Mouse (Mus musculus): Measurements from ENCODE around the gene Gpr88. TPM values are rescaled to one million over a fixed set of nuclear protein-coding genes. Genes with fewer than 3 reads are reported as not detected.

The Gpr88 gene
- total and polyA plus RNA-seq, 3 experiments, result 0.16 TPM; not detected in 2

GRCm38 (mm10) chr3:116236856-116237255 lies 16.4 kb downstream of the Gpr88 start:
- TF ChIP-seq GATA1 (IDR thresholded peaks at IDR 0.05; ENCODE audit: borderline replicate concordance, low read length) (no peak), CTCF (IDR thresholded peaks at IDR 0.05; ENCODE audit: low read depth, low read length) (no peak), POLR2AphosphoS5 (IDR thresholded peaks at IDR 0.05; ENCODE audit: insufficient replicate concordance, low read depth, low read length) (no peak), TAL1 (conservative IDR thresholded peaks at IDR 0.05; ENCODE audit: low read depth, low read length) (no peak), GATA2 (IDR thresholded peaks at IDR 0.05; ENCODE audit: borderline replicate concordance, low read depth, low read length) (no peak)
- Histone ChIP-seq H3K36me3 (replicated peaks) (no peaks in the 10 kb centered on the region), H3K4me3 (ENCODE audit: low read depth, low read length) (no peak overlapping the region), H3K4me1 (ENCODE audit: insufficient read depth, low read depth, low read length) (no peaks in the 10 kb centered on the region), H3K27me3 (ENCODE audit: insufficient read depth, low read length) (peaks cover 14% of the 10 kb centered on the region), H3K9me3 (replicated peaks) (no peaks in the 10 kb centered on the region)
- DNase-seq (ENCODE audit: low spot score) (no peak), ATAC-seq (ENCODE audit: extremely low read depth, insufficient number of reproducible peaks, low FRiP score, poor library complexity, severe bottlenecking) (no peak)

- Histone ChIP-seq H3K27me3 (ENCODE audit: insufficient read depth, low read length) (peaks cover 14% of the 10 kb centered on the region), H3K4me3 (ENCODE audit: low read depth, low read length) (no peak overlapping the region), H3K9me3 (replicated peaks) (no peaks in the 10 kb centered on the region), H3K4me1 (ENCODE audit: insufficient read depth, low read depth, low read length) (no peaks in the 10 kb centered on the region), H3K36me3 (replicated peaks) (no peaks in the 10 kb centered on the region)
- TF ChIP-seq CTCF (IDR thresholded peaks at IDR 0.05; ENCODE audit: low read depth, low read length) (no peak), GATA2 (IDR thresholded peaks at IDR 0.05; ENCODE audit: borderline replicate concordance, low read depth, low read length) (no peak), TAL1 (conservative IDR thresholded peaks at IDR 0.05; ENCODE audit: low read depth, low read length) (no peak), POLR2AphosphoS5 (IDR thresholded peaks at IDR 0.05; ENCODE audit: insufficient replicate concordance, low read depth, low read length) (no peak)
- ATAC-seq (ENCODE audit: extremely low read depth, insufficient number of reproducible peaks, low FRiP score, poor library complexity, severe bottlenecking) (no peak), DNase-seq (ENCODE audit: low spot score) (no peak)
Observed at GRCm38 (mm10) chr3:116233515-116233914, 19.8 kb downstream of the Gpr88 start.

GRCm38 (mm10) chr3:116232763-116233162 lies 20.5 kb downstream of the Gpr88 start:
- no peak for DNase-seq (ENCODE audit: low spot score)
- no peaks in the 10 kb centered on the region for H3K9me3 ChIP-seq (replicated peaks)
- H3K36me3 ChIP-seq (replicated peaks), result no peaks in the 10 kb centered on the region
- no peaks in the 10 kb centered on the region for H3K4me1 ChIP-seq (ENCODE audit: insufficient read depth, low read depth, low read length)
- TF ChIP-seq GATA2 (IDR thresholded peaks at IDR 0.05; ENCODE audit: borderline replicate concordance, low read depth, low read length) (no peak), CTCF (IDR thresholded peaks at IDR 0.05; ENCODE audit: low read depth, low read length) (no peak), POLR2AphosphoS5 (IDR thresholded peaks at IDR 0.05; ENCODE audit: insufficient replicate concordance, low read depth, low read length) (no peak), TAL1 (conservative IDR thresholded peaks at IDR 0.05; ENCODE audit: low read depth, low read length) (no peak), GATA1 (IDR thresholded peaks at IDR 0.05; ENCODE audit: borderline replicate concordance, low read length) (no peak)
- ATAC-seq (ENCODE audit: extremely low read depth, insufficient number of reproducible peaks, low FRiP score, poor library complexity, severe bottlenecking), result no peak
- H3K27me3 ChIP-seq (ENCODE audit: insufficient read depth, low read length), result peaks cover 13% of the 10 kb centered on the region
- H3K4me3 ChIP-seq (ENCODE audit: low read depth, low read length), result no peak overlapping the region

GRCm38 (mm10) chr3:116229336-116229735 lies 24.0 kb downstream of the Gpr88 start:
- no peak for ATAC-seq (ENCODE audit: extremely low read depth, insufficient number of reproducible peaks, low FRiP score, poor library complexity, severe bottlenecking)
- no peak for DNase-seq (ENCODE audit: low spot score)
- Histone ChIP-seq H3K36me3 (replicated peaks) (no peaks in the 10 kb centered on the region), H3K9me3 (replicated peaks) (no peaks in the 10 kb centered on the region), H3K27me3 (ENCODE audit: insufficient read depth, low read length) (no peaks in the 10 kb centered on the region), H3K4me3 (ENCODE audit: low read depth, low read length) (no peak overlapping the region), H3K4me1 (ENCODE audit: insufficient read depth, low read depth, low read length) (no peaks in the 10 kb centered on the region)
- TF ChIP-seq GATA2 (IDR thresholded peaks at IDR 0.05; ENCODE audit: borderline replicate concordance, low read depth, low read length), result no peak
- no peak for TF ChIP-seq GATA1 (IDR thresholded peaks at IDR 0.05; ENCODE audit: borderline replicate concordance, low read length)
- no peak for TF ChIP-seq CTCF (IDR thresholded peaks at IDR 0.05; ENCODE audit: low read depth, low read length)
- no peak for TF ChIP-seq TAL1 (conservative IDR thresholded peaks at IDR 0.05; ENCODE audit: low read depth, low read length)
- TF ChIP-seq POLR2AphosphoS5 (IDR thresholded peaks at IDR 0.05; ENCODE audit: insufficient replicate concordance, low read depth, low read length), result no peak

- H3K4me1 ChIP-seq (ENCODE audit: insufficient read depth, low read depth, low read length), result no peaks in the 10 kb centered on the region
- no peaks in the 10 kb centered on the region for H3K36me3 ChIP-seq (replicated peaks)
- no peak overlapping the region for H3K4me3 ChIP-seq (ENCODE audit: low read depth, low read length)
- no peaks in the 10 kb centered on the region for H3K27me3 ChIP-seq (ENCODE audit: insufficient read depth, low read length)
- H3K9me3 ChIP-seq (replicated peaks), result no peaks in the 10 kb centered on the region
- no peak for DNase-seq (ENCODE audit: low spot score)
- TF ChIP-seq POLR2AphosphoS5 (IDR thresholded peaks at IDR 0.05; ENCODE audit: insufficient replicate concordance, low read depth, low read length), result no peak
- TF ChIP-seq TAL1 (conservative IDR thresholded peaks at IDR 0.05; ENCODE audit: low read depth, low read length), result no peak
- TF ChIP-seq CTCF (IDR thresholded peaks at IDR 0.05; ENCODE audit: low read depth, low read length), result no peak
- TF ChIP-seq GATA2 (IDR thresholded peaks at IDR 0.05; ENCODE audit: borderline replicate concordance, low read depth, low read length), result no peak
- no peak for TF ChIP-seq GATA1 (IDR thresholded peaks at IDR 0.05; ENCODE audit: borderline replicate concordance, low read length)
- no peak for ATAC-seq (ENCODE audit: extremely low read depth, insufficient number of reproducible peaks, low FRiP score, poor library complexity, severe bottlenecking)
Observed at GRCm38 (mm10) chr3:116228360-116229245, 24.7 kb downstream of the Gpr88 start.

- DNase-seq (ENCODE audit: low spot score), result no peak
- no peaks in the 10 kb centered on the region for H3K36me3 ChIP-seq (replicated peaks)
- H3K27me3 ChIP-seq (ENCODE audit: insufficient read depth, low read length), result no peaks in the 10 kb centered on the region
- no peaks in the 10 kb centered on the region for H3K9me3 ChIP-seq (replicated peaks)
- H3K4me1 ChIP-seq (ENCODE audit: insufficient read depth, low read depth, low read length), result no peaks in the 10 kb centered on the region
- no peak overlapping the region for H3K4me3 ChIP-seq (ENCODE audit: low read depth, low read length)
- TF ChIP-seq GATA2 (IDR thresholded peaks at IDR 0.05; ENCODE audit: borderline replicate concordance, low read depth, low read length), result no peak
- no peak for TF ChIP-seq CTCF (IDR thresholded peaks at IDR 0.05; ENCODE audit: low read depth, low read length)
- no peak for TF ChIP-seq POLR2AphosphoS5 (IDR thresholded peaks at IDR 0.05; ENCODE audit: insufficient replicate concordance, low read depth, low read length)
- TF ChIP-seq TAL1 (conservative IDR thresholded peaks at IDR 0.05; ENCODE audit: low read depth, low read length), result no peak
- no peak for TF ChIP-seq GATA1 (IDR thresholded peaks at IDR 0.05; ENCODE audit: borderline replicate concordance, low read length)
- ATAC-seq (ENCODE audit: extremely low read depth, insufficient number of reproducible peaks, low FRiP score, poor library complexity, severe bottlenecking), result no peak
Observed at GRCm38 (mm10) chr3:116227383-116227782, 25.9 kb downstream of the Gpr88 start.

Measured in G1E (cell line).